Mouse (Mus musculus): ENCODE data around the gene Fstl4.

DNA sequence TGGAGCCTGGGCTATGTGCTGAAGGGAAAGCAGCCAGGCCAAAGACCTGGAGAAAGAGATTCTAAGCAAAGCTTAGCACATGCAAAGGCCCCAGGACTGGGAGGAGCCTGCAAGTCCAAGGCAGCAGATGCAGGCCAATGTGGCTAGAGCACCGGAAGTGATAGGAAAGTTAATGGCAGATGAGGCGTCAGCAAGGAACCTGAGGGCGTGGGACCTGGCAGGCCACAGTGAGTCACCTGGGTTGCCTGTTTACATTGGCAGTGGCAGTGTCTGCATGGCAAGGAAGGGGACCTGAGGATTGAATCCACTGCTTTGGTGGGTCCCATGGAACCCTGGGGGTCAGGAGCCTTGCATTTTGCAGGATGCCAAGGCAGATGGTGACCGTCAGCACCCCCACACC, 267.3 kb downstream of the Fstl4 start:
- no peak for TF ChIP-seq USF2 (IDR thresholded peaks at IDR 0.05; ENCODE audit: borderline replicate concordance in 1 of 2, insufficient read depth in 1 of 2, low read depth in 1 of 2, low read length in 2 of 2)
- TF ChIP-seq E2F4 (IDR thresholded peaks at IDR 0.05; ENCODE audit: borderline replicate concordance, low read depth, low read length), result no peak
- no peak for TF ChIP-seq EP300 (IDR thresholded peaks at IDR 0.05; ENCODE audit: low read depth in 1 of 2, low read length in 2 of 2)
- TF ChIP-seq RAD21 (IDR thresholded peaks at IDR 0.05; ENCODE audit: low read depth, low read length), result no peak
- TF ChIP-seq CTCF (IDR thresholded peaks at IDR 0.05 in 2 of 3, conservative IDR thresholded peaks at IDR 0.05 in 1 of 3; ENCODE audit: control insufficient read depth in 1 of 3, insufficient read depth in 1 of 3, low read depth in 2 of 3, low read length in 3 of 3, poor library complexity in 1 of 3, severe bottlenecking in 1 of 3), result no peak
- TF ChIP-seq ZNF384 (IDR thresholded peaks at IDR 0.05; ENCODE audit: low read depth, low read length), result no peak
- TF ChIP-seq MEF2A (IDR thresholded peaks at IDR 0.05; ENCODE audit: extremely low read depth, insufficient replicate concordance, low read depth, low read length, poor library complexity, severe bottlenecking), result no peak
- no peak for TF ChIP-seq CHD1 (IDR thresholded peaks at IDR 0.05; ENCODE audit: low read depth, low read length)
- no peak for TF ChIP-seq ZC3H11A (IDR thresholded peaks at IDR 0.05; ENCODE audit: low read depth, low read length)

Measured in MEL (cell line).